Mouse (Mus musculus) heart, adult 2 months (tissue): ENCODE results near the gene Zfp410. TPM values are rescaled to one million over a fixed set of nuclear protein-coding genes. Genes with fewer than 3 reads are reported as not detected.

Experiments used
- DNase-seq, 2 experiments: peaks; one replicate each; pipeline ENCODE4 v3.0.0; 2021
- H3K27ac ChIP-seq: fragments of 200-600 bp; 2 replicates; pipeline ENCODE4 v1.8.1; 2022
- H3K27me3 ChIP-seq: fragments of 200-500 bp; 2 replicates; pipeline ENCODE4 v1.6.1; 2012; ENCODE audit warnings: mild to moderate bottlenecking, low read length, inconsistent platforms, mixed read lengths; ENCODE audit not compliant: control insufficient read depth, insufficient read depth
- H3K36me3 ChIP-seq: fragments of 200-500 bp; 2 replicates; pipeline ENCODE4 v1.6.1; 2012; ENCODE audit warnings: low read length, inconsistent platforms; ENCODE audit not compliant: control insufficient read depth, insufficient read depth
- H3K4me1 ChIP-seq: fragments of 200-500 bp; 2 replicates; pipeline ENCODE4 v1.6.1; 2011; ENCODE audit warnings: low read length; ENCODE audit not compliant: control insufficient read depth, insufficient read depth
- H3K4me3 ChIP-seq: fragments of 200-600 bp; 2 replicates; pipeline ENCODE4 v1.8.1; 2022
- H3K79me2 ChIP-seq: fragments of 200-500 bp; replicated peaks from 2 replicates; pipeline ENCODE4 v1.6.1; 2012; ENCODE audit warnings: mild to moderate bottlenecking, inconsistent platforms, low read length, moderate library complexity, mixed read lengths; ENCODE audit not compliant: control insufficient read depth, insufficient read depth
- H3K9ac ChIP-seq: fragments of 200-500 bp; 2 replicates; pipeline ENCODE4 v1.6.1; 2012; ENCODE audit warnings: low read depth, mild to moderate bottlenecking, control low read depth, inconsistent platforms, low read length, mixed read lengths
- CTCF ChIP-seq: fragments of 200-600 bp; IDR thresholded peaks from 2 replicates; pipeline ENCODE4 v1.8.1; 2022; ENCODE audit warnings: antibody characterized with exemption, mild to moderate bottlenecking, moderate library complexity
- EP300 ChIP-seq: fragments of 200-500 bp; IDR thresholded peaks from 2 replicates; pipeline ENCODE4 v1.6.1; 2011; ENCODE audit warnings: low read depth, low read length, control low read depth; ENCODE audit not compliant: insufficient read depth
- POLR2A ChIP-seq: fragments of 200-500 bp; IDR thresholded peaks from 2 replicates; pipeline ENCODE4 v1.6.1; 2011; ENCODE audit warnings: mild to moderate bottlenecking, low read depth, low read length, control low read depth; ENCODE audit not compliant: insufficient read depth
- WGBS: fragments of 180-500 bp; shearing (Covaris S2); methylation state at CpG from one replicate; pipeline ENCODE4 v1.1.7; 2018; 5-methylcytosine and 5-hydroxymethylcytosine counted together
- intact Hi-C: fragments of 180-260 bp; cut with DNase I; formaldehyde crosslinking; loops from one replicate; pipeline ENCODE4 v1.15.1; 2025
- polyA plus RNA-seq: library from polyadenylated mRNA; depleted of rRNA; stranded (reverse); fragments of >200 nt; gene quantifications from 2 replicates; pipeline ENCODE4 v1.2.3, GENCODE M21; 2012
- total RNA-seq, 2 experiments: library from RNA; stranded (reverse); gene quantifications; 2 replicates each; pipeline ENCODE4 v1.2.3; 2021

The Zfp410 gene
- total and polyA plus RNA-seq, 3 experiments: 18.4 to 20.9 (median 18.8) TPM

- Histone ChIP-seq H3K27ac (no peak overlapping the region), H3K9ac (no peak overlapping the region), H3K79me2 (0 out of 2 replicates have a peak, but pooled peaks cover 3% of the 10 kb centered on the region), H3K27me3 (no peaks in the 10 kb centered on the region), H3K4me1 (peaks cover 3% of the 10 kb centered on the region; the same call in 1 of the 2 replicates), H3K4me3 (peak overlapping the region; percentile 94; the same call in 1 of the 2 replicates), H3K36me3 (no peaks in the 10 kb centered on the region)
- TF ChIP-seq POLR2A (no peak), CTCF (no peak), EP300 (no peak)
- no peak for DNase-seq
- 22% methylated on average over 2 of the region's 2 CpGs for WGBS
- intact Hi-C loops: loop anchor here (2.0 kb wide), 1 partner anchor 88 kb away; the partner anchor contains the start of genes Aldh6a1 and Lin52
These were observed 46.2 kb downstream of the Zfp410 start for GRCm38 (mm10) chr12:84362872-84363271.

- TF ChIP-seq CTCF (no peak), EP300 (no peak), POLR2A (no peak)
- WGBS: 59% methylated on average over 9 of the region's 9 CpGs
- no peaks in the 10 kb centered on the region for H3K27me3 ChIP-seq
- no peak overlapping the region for H3K4me3 ChIP-seq
- 0 out of 2 replicates have a peak, but pooled peaks cover 3% of the 10 kb centered on the region for H3K79me2 ChIP-seq
- H3K27ac ChIP-seq: no peak overlapping the region
- no peak for DNase-seq
- H3K4me1 ChIP-seq: peaks cover 3% of the 10 kb centered on the region; the same call in 1 of the 2 replicates
- intact Hi-C loops: no loop called here
- no peaks in the 10 kb centered on the region for H3K36me3 ChIP-seq
- H3K9ac ChIP-seq: no peak overlapping the region
These were observed 47.6 kb downstream of the Zfp410 start for GRCm38 (mm10) chr12:84364291-84364690.

- Histone ChIP-seq H3K27ac (no peak overlapping the region), H3K27me3 (no peaks in the 10 kb centered on the region), H3K36me3 (no peaks in the 10 kb centered on the region), H3K79me2 (0 out of 2 replicates have a peak, but pooled peaks cover 3% of the 10 kb centered on the region), H3K4me1 (peaks cover 1% of the 10 kb centered on the region; the same call in 1 of the 2 replicates), H3K4me3 (no peak overlapping the region), H3K9ac (no peak overlapping the region)
- TF ChIP-seq POLR2A (no peak), EP300 (no peak), CTCF (no peak)
- DNase-seq: no peak
- WGBS: 89% methylated on average over 6 of the region's 6 CpGs
- intact Hi-C loops: no loop called here
These were observed 48.5 kb downstream of the Zfp410 start for GRCm38 (mm10) chr12:84365137-84365536.

GRCm38 (mm10) chr12:84366971-84367370, 50.3 kb downstream of the Zfp410 start:
- H3K36me3 ChIP-seq: no peaks in the 10 kb centered on the region
- H3K9ac ChIP-seq: no peak overlapping the region
- no peak overlapping the region for H3K27ac ChIP-seq
- no peak overlapping the region for H3K4me3 ChIP-seq
- WGBS: 64% methylated on average over 9 of the region's 9 CpGs
- no peak for DNase-seq
- no peak for TF ChIP-seq EP300
- no peak for TF ChIP-seq POLR2A
- no peak for TF ChIP-seq CTCF
- peaks cover 1% of the 10 kb centered on the region; the same call in 1 of the 2 replicates for H3K4me1 ChIP-seq
- H3K27me3 ChIP-seq: no peaks in the 10 kb centered on the region
- 0 out of 2 replicates have a peak, but pooled peaks cover 3% of the 10 kb centered on the region for H3K79me2 ChIP-seq
- intact Hi-C loops: no loop called here

- no peak overlapping the region for H3K27ac ChIP-seq
- H3K4me3 ChIP-seq: no peak overlapping the region
- H3K9ac ChIP-seq: no peak overlapping the region
- no peaks in the 10 kb centered on the region for H3K79me2 ChIP-seq
- no peaks in the 10 kb centered on the region for H3K27me3 ChIP-seq
- WGBS: 57% methylated on average over 5 of the region's 5 CpGs
- peaks cover 12% of the 10 kb centered on the region for H3K36me3 ChIP-seq
- no peaks in the 10 kb centered on the region for H3K4me1 ChIP-seq
- intact Hi-C loops: no loop called here
- TF ChIP-seq POLR2A: no peak
- TF ChIP-seq CTCF: no peak
- TF ChIP-seq EP300: no peak
- no peak for DNase-seq
These were observed 55.0 kb downstream of the Zfp410 start for GRCm38 (mm10) chr12:84371647-84372046.

DNA sequence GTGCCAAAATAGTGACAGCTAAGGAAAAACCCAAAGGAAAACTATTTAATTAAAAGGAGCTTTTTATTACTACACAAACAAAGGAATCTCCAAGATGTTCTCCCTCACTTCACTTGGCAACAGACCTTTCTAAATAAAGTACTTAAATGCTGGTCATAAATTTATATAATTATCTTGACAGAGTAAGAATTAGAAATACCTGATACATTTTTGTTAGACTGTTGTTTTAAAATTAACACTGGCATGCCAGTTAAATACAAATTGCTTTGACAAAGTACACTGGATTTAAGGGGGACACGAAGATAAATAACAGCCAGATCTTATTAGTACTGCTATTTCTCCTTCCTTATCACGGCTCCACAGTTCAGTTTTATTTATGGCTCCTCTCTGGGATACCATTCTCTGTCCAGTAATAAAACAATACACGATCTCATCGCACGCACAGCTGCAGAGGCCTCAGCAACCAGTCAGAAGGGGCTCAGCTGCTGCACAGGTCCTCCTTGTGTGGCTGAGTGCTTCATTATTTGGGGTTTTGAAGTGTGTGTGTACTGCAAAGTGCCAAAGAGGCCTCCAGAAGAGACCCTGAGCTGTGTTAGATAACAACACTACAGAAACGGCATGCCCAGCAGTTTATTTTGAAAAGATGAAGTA, 57.3 kb downstream of the Zfp410 start:
- WGBS: 54% methylated on average over 6 of the region's 6 CpGs
- no peaks in the 10 kb centered on the region for H3K27me3 ChIP-seq
- peak overlapping the region; percentile 54 for H3K27ac ChIP-seq
- TF ChIP-seq EP300: no peak
- TF ChIP-seq CTCF: no peak
- TF ChIP-seq POLR2A: no peak
- no peaks in the 10 kb centered on the region for H3K79me2 ChIP-seq
- no peak overlapping the region for H3K9ac ChIP-seq
- intact Hi-C loops: no loop called here
- no peaks in the 10 kb centered on the region for H3K4me1 ChIP-seq
- H3K4me3 ChIP-seq: no peak overlapping the region
- peaks cover 14% of the 10 kb centered on the region for H3K36me3 ChIP-seq
- DNase-seq: no peak
